Mouse (Mus musculus): ENCODE measurements around the gene Gabrq. TPM values are rescaled to one million over a fixed set of nuclear protein-coding genes. Genes with fewer than 3 reads are reported as not detected.

Gene Gabrq
- polyA plus RNA-seq (2012; rRNA removed) = 0.02 and 0.05 TPM in 2 replicates

DNA sequence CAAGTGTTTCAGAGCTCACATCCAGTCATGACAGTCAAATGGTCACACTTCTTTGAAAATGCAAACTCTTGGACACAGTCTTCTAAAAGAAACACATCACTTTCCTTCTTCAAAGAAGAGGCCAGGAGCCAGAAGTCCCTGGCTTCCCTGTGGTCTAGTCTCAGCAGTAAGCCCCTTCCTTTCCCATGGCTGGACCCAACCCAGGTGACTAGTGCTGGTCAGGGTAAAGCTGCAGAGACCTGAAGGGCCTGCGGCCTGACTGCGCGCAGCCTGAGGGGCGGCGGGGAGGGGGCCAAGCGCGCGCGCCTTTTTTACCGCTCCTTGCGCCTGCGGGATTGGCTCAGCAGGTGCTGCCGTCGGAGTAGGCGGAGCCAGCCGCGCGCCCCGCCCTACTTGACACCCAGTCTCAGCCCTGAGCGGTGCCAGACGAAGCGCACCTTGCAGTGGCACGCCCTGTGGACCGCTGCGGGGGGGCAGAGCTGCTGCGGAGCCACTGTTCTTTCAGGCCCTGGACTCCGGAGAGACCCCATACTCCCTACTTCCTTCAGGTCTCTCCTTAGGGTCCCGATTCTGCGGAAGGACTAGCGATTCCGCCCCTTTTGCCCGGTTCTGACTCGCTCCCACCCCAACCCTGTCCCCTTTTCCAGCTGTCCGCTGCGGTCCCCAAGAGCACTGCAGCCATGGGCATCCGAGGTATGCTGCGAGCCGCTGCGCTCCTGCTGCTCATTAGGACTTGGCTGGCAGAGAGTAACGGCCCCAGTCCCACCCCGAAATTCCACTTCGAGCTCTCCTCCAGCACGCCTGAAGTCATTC, at the start of gene Gabrq:
Gene Gabrq (plus strand): TSS at position 403 of the 813 bp plus-strand sequence.

Other genes with a start within 250 kb of the Gabrq start
- gene Gabra3, start 168.3 kb upstream of the Gabrq start, polyA plus RNA-seq (2012; rRNA removed) = 0.18 and 0.19 TPM in 2 replicates
- gene Cetn2, start 93.2 kb downstream of the Gabrq start, polyA plus RNA-seq (2012; rRNA removed) = 14.0 and 14.5 TPM in 2 replicates
- 47.4 and 56.4 TPM in 2 replicates for gene Nsdhl, start 93.4 kb downstream of the Gabrq start, polyA plus RNA-seq (2012; rRNA removed)
- gene Zfp185, start 162.2 kb downstream of the Gabrq start, polyA plus RNA-seq (2012; rRNA removed) = 0.42 and 0.50 TPM in 2 replicates
- 0.23 TPM in 1 of 2 replicates, not detected in the other for gene Pnma5, start 211.9 kb downstream of the Gabrq start, polyA plus RNA-seq (2012; rRNA removed)
- gene Pnma3, start 239.6 kb downstream of the Gabrq start, polyA plus RNA-seq (2012; rRNA removed) = not detected in 2 replicates

All from liver, embryonic 18 days (tissue).